Mouse (Mus musculus): Measurements from ENCODE around the gene Casp12. TPM values are rescaled to one million over a fixed set of nuclear protein-coding genes. Genes with fewer than 3 reads are reported as not detected.

The Casp12 gene
- polyA plus RNA-seq (2012; rRNA removed): 0.88 and 1.4 TPM in 2 replicates

DNA sequence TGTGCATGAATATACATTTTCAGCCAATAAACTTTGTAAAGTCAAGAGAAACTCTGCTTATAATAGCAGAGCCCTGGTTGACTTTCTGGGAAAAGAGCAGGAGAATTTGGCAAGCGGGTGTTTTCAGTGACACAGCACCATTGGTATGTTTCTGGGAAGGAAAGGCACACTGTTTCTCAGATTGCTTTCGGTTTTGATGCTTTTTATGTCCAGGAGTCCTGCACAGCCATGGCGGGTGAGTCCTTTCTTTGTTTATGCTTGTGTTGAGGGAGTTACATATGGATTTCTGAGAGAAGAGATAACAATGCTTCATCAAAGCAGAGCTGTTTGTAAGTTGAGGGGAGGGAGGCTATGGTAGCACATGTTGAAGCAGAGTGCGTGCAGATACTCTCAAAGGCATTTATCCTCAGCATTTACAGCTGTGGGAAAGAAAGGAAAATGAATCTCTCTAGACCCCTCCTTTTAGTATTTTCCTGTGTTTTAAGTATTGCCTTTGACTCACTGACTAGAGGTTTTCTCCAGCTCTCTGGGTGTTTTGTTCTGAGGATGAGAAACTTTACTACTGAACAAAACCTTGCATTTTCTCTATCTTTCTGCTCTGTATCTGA lies at the start of gene Casp12:
Casp12 (plus strand) TSS at position 140 of the 608 bp plus-strand sequence.
- Histone ChIP-seq H3K27me3 (replicated peaks; ENCODE audit: control insufficient read depth, insufficient read depth, low read length) (no peaks in the 10 kb centered on the region), H3K36me3 (ENCODE audit: control insufficient read depth, insufficient read depth, low read length) (no peaks in the 10 kb centered on the region), H3K4me1 (ENCODE audit: control insufficient read depth, insufficient read depth, low read length) (no peaks in the 10 kb centered on the region), H3K27ac (ENCODE audit: insufficient read depth, low read depth, low read length) (peak within 1 kb of the TSS; percentile 64; the same call in 1 of the 2 replicates), H3K4me3 (ENCODE audit: insufficient read depth, low read depth, low read length) (peak within 1 kb of the TSS; percentile 52)
- 54% methylated on average over 4 of the region's 4 CpGs for WGBS
- TF ChIP-seq CTCF (conservative IDR thresholded peaks at IDR 0.05; ENCODE audit: insufficient read depth, insufficient read length, low read depth, low read length): no peak
- TF ChIP-seq POLR2A (IDR thresholded peaks at IDR 0.05; ENCODE audit: low read depth, low read length): no peak
- peak; percentile 32 for DNase-seq

DNA sequence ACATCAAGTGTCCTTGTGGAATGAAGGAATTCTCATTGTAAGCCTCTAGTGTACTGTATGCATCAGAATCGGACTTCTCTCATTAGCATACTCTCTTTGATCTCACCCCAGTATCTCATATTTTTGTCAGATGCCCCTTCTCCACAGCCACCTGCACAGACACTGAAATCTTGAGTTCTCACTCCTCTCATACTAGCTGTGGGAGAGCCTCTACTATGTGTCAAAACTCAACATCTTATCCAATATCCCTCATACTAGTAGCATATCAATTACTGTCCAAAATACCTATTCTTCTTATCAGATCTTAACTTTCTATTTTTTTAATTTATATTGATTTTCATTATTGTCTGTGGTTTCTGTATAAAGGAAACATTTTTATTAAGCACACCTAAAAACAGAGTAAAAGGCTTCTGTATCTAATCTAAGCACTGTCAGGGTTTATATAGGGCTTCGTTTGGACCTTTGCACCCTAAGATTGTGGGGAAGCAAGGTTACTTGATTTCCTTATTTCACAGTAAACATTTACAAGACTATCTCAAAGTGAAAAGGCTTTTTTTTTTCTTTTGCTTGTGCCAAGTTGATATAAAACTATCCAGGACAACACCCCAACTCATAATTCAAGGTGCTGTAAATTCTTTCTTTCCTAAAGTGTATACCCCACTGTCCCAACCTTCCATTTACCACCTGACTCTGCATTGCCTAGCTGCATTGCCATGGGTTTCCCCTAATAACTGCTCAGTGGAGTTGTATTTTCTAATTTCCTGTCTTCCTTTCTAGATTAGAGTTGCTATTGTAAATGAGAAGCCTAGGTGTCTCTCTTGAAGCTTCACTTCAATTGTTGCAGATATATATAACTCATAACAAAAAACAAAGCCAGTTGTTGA lies 48.6 kb upstream of the Casp12 start:
- Histone ChIP-seq H3K27ac (ENCODE audit: insufficient read depth, low read depth, low read length) (no peak overlapping the region), H3K27me3 (replicated peaks; ENCODE audit: control insufficient read depth, insufficient read depth, low read length) (no peaks in the 10 kb centered on the region), H3K4me1 (ENCODE audit: control insufficient read depth, insufficient read depth, low read length) (no peaks in the 10 kb centered on the region), H3K4me3 (ENCODE audit: insufficient read depth, low read depth, low read length) (no peak overlapping the region), H3K36me3 (ENCODE audit: control insufficient read depth, insufficient read depth, low read length) (no peaks in the 10 kb centered on the region)
- DNase-seq: no peak
- 74% methylated on average over 2 of the region's 2 CpGs for WGBS
- TF ChIP-seq POLR2A (IDR thresholded peaks at IDR 0.05; ENCODE audit: low read depth, low read length) (no peak), CTCF (conservative IDR thresholded peaks at IDR 0.05; ENCODE audit: insufficient read depth, insufficient read length, low read depth, low read length) (no peak)

DNA sequence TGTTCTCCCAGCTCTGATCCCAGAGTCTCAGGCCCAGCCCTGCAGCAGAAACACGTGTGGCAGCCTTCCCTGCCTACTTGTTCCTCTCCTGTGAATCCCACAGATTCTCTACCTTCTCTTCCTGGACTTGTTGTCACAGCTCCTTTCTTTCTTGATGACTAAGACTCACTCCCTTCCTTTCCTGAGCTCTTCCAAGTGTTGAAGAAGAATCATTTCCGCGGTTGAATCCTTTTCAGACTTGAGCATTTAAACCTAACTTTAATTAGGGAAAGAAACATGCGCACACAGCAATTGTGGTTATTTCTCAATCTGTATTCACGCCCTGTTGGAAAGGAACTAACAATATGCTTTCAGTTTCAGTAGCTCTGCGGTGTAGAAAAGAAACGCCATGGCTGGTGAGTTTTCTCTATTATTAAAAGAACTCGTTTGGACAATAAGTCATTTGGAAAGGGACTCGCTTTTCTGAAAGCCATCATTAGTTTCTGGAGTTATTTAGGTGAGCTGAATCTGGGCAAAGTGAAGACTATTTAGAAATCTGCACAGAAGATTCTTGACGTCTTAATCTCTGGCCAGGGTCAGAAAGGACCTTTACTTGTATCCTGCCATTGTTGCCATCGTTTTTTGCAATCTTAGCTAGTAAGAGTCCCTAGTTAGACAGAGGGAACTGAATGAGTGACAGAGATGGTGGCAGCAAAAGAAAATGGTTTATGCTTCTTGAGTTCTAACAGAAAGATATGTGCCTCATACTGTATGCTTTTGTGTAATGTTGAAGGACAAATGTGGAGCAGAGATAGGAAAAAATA lies 46.7 kb upstream of the Casp12 start, which contains the start of gene Casp1:
Casp1 (plus strand) TSS at position 189 of the 803 bp plus-strand sequence.
- 64% methylated on average over 11 of the region's 11 CpGs for WGBS
- H3K4me1 ChIP-seq (ENCODE audit: control insufficient read depth, insufficient read depth, low read length): no peaks in the 10 kb centered on the region
- TF ChIP-seq CTCF (conservative IDR thresholded peaks at IDR 0.05; ENCODE audit: insufficient read depth, insufficient read length, low read depth, low read length) (no peak), POLR2A (IDR thresholded peaks at IDR 0.05; ENCODE audit: low read depth, low read length) (no peak)
- no peaks in the 10 kb centered on the region for H3K27me3 ChIP-seq (replicated peaks; ENCODE audit: control insufficient read depth, insufficient read depth, low read length)
- peak; percentile 10 for DNase-seq
- H3K27ac ChIP-seq (ENCODE audit: insufficient read depth, low read depth, low read length): no peak within 1 kb of the TSS
- no peak within 1 kb of the TSS for H3K4me3 ChIP-seq (ENCODE audit: insufficient read depth, low read depth, low read length)
- H3K36me3 ChIP-seq (ENCODE audit: control insufficient read depth, insufficient read depth, low read length): no peaks in the 10 kb centered on the region

DNA sequence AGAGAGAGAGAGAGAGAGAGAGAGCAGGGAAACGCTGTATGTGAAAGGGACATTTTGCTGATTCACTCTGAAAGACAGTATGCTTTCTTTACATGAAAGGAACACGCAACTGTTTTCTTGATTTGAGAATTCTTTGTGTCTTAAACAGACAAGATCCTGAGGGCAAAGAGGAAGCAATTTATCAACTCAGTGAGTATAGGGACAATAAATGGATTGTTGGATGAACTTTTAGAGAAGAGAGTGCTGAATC lies 46.2 kb upstream of the Casp12 start:
- Histone ChIP-seq H3K27ac (ENCODE audit: insufficient read depth, low read depth, low read length) (no peak overlapping the region), H3K36me3 (ENCODE audit: control insufficient read depth, insufficient read depth, low read length) (no peaks in the 10 kb centered on the region), H3K4me3 (ENCODE audit: insufficient read depth, low read depth, low read length) (no peak overlapping the region), H3K27me3 (replicated peaks; ENCODE audit: control insufficient read depth, insufficient read depth, low read length) (no peaks in the 10 kb centered on the region), H3K4me1 (ENCODE audit: control insufficient read depth, insufficient read depth, low read length) (no peaks in the 10 kb centered on the region)
- 66% methylated on average over 2 of the region's 2 CpGs for WGBS
- TF ChIP-seq CTCF (conservative IDR thresholded peaks at IDR 0.05; ENCODE audit: insufficient read depth, insufficient read length, low read depth, low read length): no peak
- no peak for TF ChIP-seq POLR2A (IDR thresholded peaks at IDR 0.05; ENCODE audit: low read depth, low read length)
- DNase-seq: no peak

DNA sequence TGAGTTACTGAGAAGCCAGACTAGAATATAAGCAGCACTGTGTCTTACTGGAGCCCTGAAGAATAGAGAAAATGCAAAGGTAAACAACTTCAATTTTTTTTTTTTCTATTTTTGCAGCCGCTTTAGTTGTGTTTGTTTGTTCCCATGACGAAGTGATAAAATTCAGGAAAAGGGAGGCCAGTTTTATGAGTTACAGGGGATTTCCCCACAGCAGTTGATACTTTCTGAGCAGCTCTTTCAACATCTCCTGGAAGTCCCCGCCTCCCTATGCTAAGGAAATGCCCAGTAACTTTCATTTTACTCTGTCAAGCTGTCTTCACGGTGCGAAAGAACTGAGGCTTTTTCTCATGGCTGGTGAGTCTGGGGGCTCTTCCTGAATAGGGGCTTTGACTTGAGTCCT lies 36.7 kb upstream of the Casp12 start, which contains the start of gene Casp4:
Casp4 (plus strand) TSS at position 268 of the 400 bp plus-strand sequence.
- peak; percentile 31 for DNase-seq
- Histone ChIP-seq H3K27me3 (replicated peaks; ENCODE audit: control insufficient read depth, insufficient read depth, low read length) (no peaks in the 10 kb centered on the region), H3K4me3 (ENCODE audit: insufficient read depth, low read depth, low read length) (peak within 1 kb of the TSS; percentile 31), H3K36me3 (ENCODE audit: control insufficient read depth, insufficient read depth, low read length) (no peaks in the 10 kb centered on the region), H3K27ac (ENCODE audit: insufficient read depth, low read depth, low read length) (no peak within 1 kb of the TSS), H3K4me1 (ENCODE audit: control insufficient read depth, insufficient read depth, low read length) (no peaks in the 10 kb centered on the region)
- WGBS: 39% methylated on average over 5 of the region's 5 CpGs
- TF ChIP-seq CTCF (conservative IDR thresholded peaks at IDR 0.05; ENCODE audit: insufficient read depth, insufficient read length, low read depth, low read length): no peak
- TF ChIP-seq POLR2A (IDR thresholded peaks at IDR 0.05; ENCODE audit: low read depth, low read length): no peak

DNA sequence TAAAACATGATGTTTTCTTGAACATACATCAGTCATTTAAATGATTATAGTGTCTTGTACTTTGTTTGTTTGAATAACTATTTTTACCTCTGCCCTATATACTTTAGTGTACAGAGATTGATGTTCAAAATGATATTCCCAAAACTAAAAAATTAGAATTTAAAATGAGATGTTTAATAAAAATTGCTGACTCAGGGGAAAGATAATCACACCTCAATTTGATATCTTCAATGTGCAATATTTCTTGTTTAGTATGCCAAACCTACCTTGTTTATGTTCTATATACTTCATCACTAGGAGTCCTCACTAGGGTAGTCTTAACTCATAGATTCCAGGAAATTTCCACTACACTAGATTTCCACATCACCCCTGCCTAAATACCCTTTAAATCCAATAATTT lies 35.1 kb upstream of the Casp12 start:
- Histone ChIP-seq H3K27ac (ENCODE audit: insufficient read depth, low read depth, low read length) (no peak overlapping the region), H3K36me3 (ENCODE audit: control insufficient read depth, insufficient read depth, low read length) (no peaks in the 10 kb centered on the region), H3K27me3 (replicated peaks; ENCODE audit: control insufficient read depth, insufficient read depth, low read length) (no peaks in the 10 kb centered on the region), H3K4me1 (ENCODE audit: control insufficient read depth, insufficient read depth, low read length) (no peaks in the 10 kb centered on the region), H3K4me3 (ENCODE audit: insufficient read depth, low read depth, low read length) (no peak overlapping the region)
- DNase-seq: no peak
- no peak for TF ChIP-seq POLR2A (IDR thresholded peaks at IDR 0.05; ENCODE audit: low read depth, low read length)
- TF ChIP-seq CTCF (conservative IDR thresholded peaks at IDR 0.05; ENCODE audit: insufficient read depth, insufficient read length, low read depth, low read length): no peak
